Mouse (Mus musculus) CD4-positive, CD25-positive, alpha-beta regulatory T cell, adult 9 weeks (primary cell): Measurements from ENCODE around the gene Gpd1. TPM values are rescaled to one million over a fixed set of nuclear protein-coding genes. Genes with fewer than 3 reads are reported as not detected.

Source experiments
- polyA plus RNA-seq: library from polyadenylated mRNA; unstranded; fragments of 100-300 nt; shearing (Covaris generic); gene quantifications from one replicate; pipeline ENCODE4 v1.2.1, GENCODE M21; 2017

Gene Gpd1
- 0.16 TPM for polyA plus RNA-seq

GRCm38 (mm10) chr15:99717386-99718334 is at the start of gene Gpd1:
Gpd1 (plus strand) TSS chr15:99717515.

DNA sequence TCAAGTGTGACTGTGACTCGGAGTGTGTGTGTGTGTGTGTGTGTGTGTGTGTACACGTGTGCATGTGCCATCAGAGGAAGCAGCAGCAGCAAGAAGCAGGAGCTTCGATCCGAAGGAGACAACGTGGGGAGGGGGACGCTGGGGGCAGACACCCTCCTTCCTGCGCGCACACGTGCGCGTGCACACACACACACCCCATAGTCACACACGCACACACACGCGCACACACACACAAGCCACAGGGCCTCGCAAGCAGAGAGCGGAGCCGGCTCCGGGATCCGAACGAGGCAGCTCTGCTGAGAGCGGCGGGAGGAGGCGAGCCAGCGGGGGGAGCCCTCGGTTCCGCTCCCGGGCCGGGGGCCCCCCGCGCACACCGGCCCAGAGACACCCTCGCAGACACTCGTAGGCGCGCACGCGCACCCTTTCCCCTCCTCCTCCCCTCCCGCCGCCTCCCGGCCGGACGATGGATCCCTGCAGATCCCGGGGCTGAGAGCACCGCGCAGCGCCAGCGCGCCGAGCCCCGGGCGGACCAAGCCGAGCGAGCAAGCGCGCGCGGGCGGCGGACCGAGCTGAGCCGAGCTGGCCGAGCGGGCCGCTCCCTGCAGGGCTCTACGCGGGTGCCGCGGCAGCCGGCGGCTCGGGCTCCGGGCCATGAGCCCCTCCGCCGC is 47.0 kb upstream of the Gpd1 start, which contains the start of gene Asic1:
TSS of gene Asic1 (plus strand) at position 215 of the 668 bp plus-strand sequence.

GRCm38 (mm10) chr15:99701999-99702900 is 15.1 kb upstream of the Gpd1 start, which contains the start of gene Smarcd1:
Smarcd1 (plus strand) TSS chr15:99702129.

DNA sequence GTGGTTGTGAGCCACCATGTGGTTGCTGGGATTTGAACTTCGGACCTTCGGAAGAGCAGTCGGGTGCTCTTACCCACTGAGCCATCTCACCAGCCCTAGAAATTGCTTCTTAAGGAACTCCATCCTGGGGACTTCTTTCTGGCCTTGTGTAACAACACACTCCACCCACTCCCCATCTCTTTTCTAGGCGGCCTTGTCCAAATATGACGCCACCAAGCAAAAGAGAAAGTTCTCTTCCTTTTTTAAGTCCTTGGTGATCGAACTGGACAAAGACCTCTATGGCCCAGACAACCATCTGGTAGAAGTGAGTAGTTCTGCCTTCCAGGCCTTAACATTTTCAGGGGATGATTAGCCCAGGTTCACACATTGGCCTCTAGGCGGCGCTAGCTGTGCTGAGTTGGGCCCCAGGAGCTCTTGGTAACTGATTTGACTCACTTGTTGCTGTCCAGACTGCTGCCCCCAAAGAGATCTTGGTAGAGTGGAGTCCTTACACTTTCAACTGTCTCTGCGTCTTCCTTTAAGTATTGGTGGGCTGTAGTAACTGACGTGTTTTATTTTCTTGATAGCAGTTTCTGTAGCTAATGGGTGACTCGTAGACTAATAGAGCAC is 11.8 kb upstream of the Gpd1 start, which contains the start of gene Gm17349:
TSS of gene Gm17349 (minus strand) at position 51 of the 609 bp plus-strand sequence.

DNA sequence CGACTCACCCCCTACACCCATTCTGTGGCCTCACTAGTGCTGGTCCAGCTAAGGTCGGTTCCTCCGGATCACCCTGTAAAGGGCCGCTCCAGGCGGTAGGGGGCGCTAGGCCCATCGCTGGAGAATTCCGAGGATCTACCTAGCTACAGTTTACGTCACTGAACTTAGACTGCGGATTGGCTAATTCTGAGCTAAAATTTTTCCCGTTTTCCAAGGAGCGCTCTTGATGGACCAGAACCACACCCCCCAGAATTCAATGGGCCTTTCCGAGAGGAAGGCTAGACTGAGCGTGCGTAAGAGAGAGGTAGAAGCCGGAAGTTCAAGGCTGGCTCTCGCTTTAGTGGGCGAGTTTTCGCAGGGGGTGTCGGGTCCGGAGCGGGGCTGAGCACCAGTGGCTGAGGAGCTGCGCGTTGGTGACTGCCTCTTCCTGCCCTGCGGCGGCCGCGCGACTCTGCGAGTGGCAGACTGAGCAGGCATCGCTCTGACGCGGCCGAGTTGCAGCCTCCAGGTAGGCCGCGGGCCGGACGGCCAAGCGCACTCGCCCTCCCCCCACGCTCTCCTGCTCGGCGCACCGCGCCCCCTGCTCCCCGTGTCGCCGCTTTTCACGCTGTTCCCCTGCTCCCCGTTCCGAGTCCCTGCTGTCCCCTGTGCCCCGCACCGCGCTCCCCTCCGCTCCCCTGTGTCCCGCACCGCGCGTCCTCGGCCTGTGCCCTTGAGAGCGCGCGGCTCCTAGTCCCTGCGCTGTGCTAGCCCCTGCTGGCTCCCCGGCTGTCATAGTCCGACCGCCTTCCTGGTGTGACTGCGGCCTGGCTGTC is 8.2 kb downstream of the Gpd1 start, which contains the start of gene Cox14:
TSS of gene Cox14 (plus strand) at position 278 of the 815 bp plus-strand sequence.

DNA sequence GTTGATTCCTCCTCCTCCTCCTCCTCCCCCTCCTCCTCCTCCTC is 55.4 kb downstream of the Gpd1 start, which contains the start of gene Cers5:
TSS of gene Cers5 (minus strand) at position 5 of the 44 bp plus-strand sequence.

Other genes with a start within 250 kb of the Gpd1 start
- gene Bcdin3d, start 242.8 kb upstream of the Gpd1 start, polyA plus RNA-seq = 35.6 TPM
- 0.16 TPM for gene Faim2, start 189.3 kb upstream of the Gpd1 start, polyA plus RNA-seq
- gene Aqp2, start 138.5 kb upstream of the Gpd1 start, polyA plus RNA-seq = not detected
- not detected for gene Aqp5, start 126.7 kb upstream of the Gpd1 start, polyA plus RNA-seq
- not detected for gene Aqp6, start 116.1 kb upstream of the Gpd1 start, polyA plus RNA-seq
- 22.3 TPM for gene Racgap1, start 65.9 kb upstream of the Gpd1 start, polyA plus RNA-seq
- gene Asic1, start 47.1 kb upstream of the Gpd1 start, polyA plus RNA-seq = 0.10 TPM
- 12.0 TPM for gene Smarcd1, start 15.4 kb upstream of the Gpd1 start, polyA plus RNA-seq
- gene Gm17349, start 12.0 kb upstream of the Gpd1 start, polyA plus RNA-seq = not detected
- gene Cox14, start 8.1 kb downstream of the Gpd1 start, polyA plus RNA-seq = 197 TPM
- gene Cers5, start 55.4 kb downstream of the Gpd1 start, polyA plus RNA-seq = 68.0 TPM
- 4.9 TPM for gene Lima1, start 157.9 kb downstream of the Gpd1 start, polyA plus RNA-seq
- gene Fam186a, start 249.5 kb downstream of the Gpd1 start, polyA plus RNA-seq = not detected